Mouse (Mus musculus): ENCODE results near the gene Wdr13.

The Wdr13 gene

GRCm38 (mm10) chrX:8132017-8132976 is at the start of gene Wdr13:
Wdr13 (minus strand) TSS chrX:8132892.
- peak; percentile 93 for DNase-seq (ENCODE audit: low read depth, low spot score)

- DNase-seq (ENCODE audit: low read depth, low spot score): no peak
These were observed 47.0 kb upstream of the Wdr13 start for GRCm38 (mm10) chrX:8179646-8180045.

GRCm38 (mm10) chrX:8178871-8179270 is 46.2 kb upstream of the Wdr13 start:
- no peak for DNase-seq (ENCODE audit: low read depth, low spot score)

- DNase-seq (ENCODE audit: low read depth, low spot score): peak; percentile 93
These were observed 43.1 kb upstream of the Wdr13 start, which contains the start of gene Tbc1d25 for GRCm38 (mm10) chrX:8175504-8176385. Tbc1d25 (minus strand) TSS chrX:8176181.

- DNase-seq (ENCODE audit: low read depth, low spot score): no peak
These were observed 42.4 kb upstream of the Wdr13 start for GRCm38 (mm10) chrX:8175169-8175503.

GRCm38 (mm10) chrX:8167716-8168647 is 35.3 kb upstream of the Wdr13 start:
- peak; percentile 85 for DNase-seq (ENCODE audit: low read depth, low spot score)

GRCm38 (mm10) chrX:8164471-8164870 is 31.8 kb upstream of the Wdr13 start:
- DNase-seq (ENCODE audit: low read depth, low spot score): no peak

- DNase-seq (ENCODE audit: low read depth, low spot score): no peak
These were observed 30.4 kb upstream of the Wdr13 start for GRCm38 (mm10) chrX:8163076-8163475.

GRCm38 (mm10) chrX:8145153-8145991 is 12.7 kb upstream of the Wdr13 start, which contains the start of gene Rbm3:
Rbm3 (minus strand) TSS chrX:8145880.
- peak; percentile 92 for DNase-seq (ENCODE audit: low read depth, low spot score)

- no peak for DNase-seq (ENCODE audit: low read depth, low spot score)
These were observed 11.1 kb upstream of the Wdr13 start for GRCm38 (mm10) chrX:8143750-8144149.

- DNase-seq (ENCODE audit: low read depth, low spot score): no peak
These were observed 10.3 kb upstream of the Wdr13 start for GRCm38 (mm10) chrX:8142948-8143347.

- DNase-seq (ENCODE audit: low read depth, low spot score): no peak
These were observed 8.4 kb upstream of the Wdr13 start for GRCm38 (mm10) chrX:8141058-8141457.

- no peak for DNase-seq (ENCODE audit: low read depth, low spot score)
These were observed 7.8 kb upstream of the Wdr13 start for GRCm38 (mm10) chrX:8140446-8140845.

GRCm38 (mm10) chrX:8139480-8139879 is 6.8 kb upstream of the Wdr13 start:
- no peak for DNase-seq (ENCODE audit: low read depth, low spot score)

- no peak for DNase-seq (ENCODE audit: low read depth, low spot score)
These were observed 3.2 kb upstream of the Wdr13 start for GRCm38 (mm10) chrX:8135886-8136285.

GRCm38 (mm10) chrX:8131393-8131792 is 1.3 kb downstream of the Wdr13 start:
- DNase-seq (ENCODE audit: low read depth, low spot score): no peak

- DNase-seq (ENCODE audit: low read depth, low spot score): peak; percentile 56
These were observed 7.5 kb downstream of the Wdr13 start for GRCm38 (mm10) chrX:8125235-8125634.

GRCm38 (mm10) chrX:8123821-8124470 is 8.7 kb downstream of the Wdr13 start:
- no peak for DNase-seq (ENCODE audit: low read depth, low spot score)

- DNase-seq (ENCODE audit: low read depth, low spot score): no peak
These were observed 15.4 kb downstream of the Wdr13 start for GRCm38 (mm10) chrX:8117264-8117663.

GRCm38 (mm10) chrX:8115275-8115674 is 17.4 kb downstream of the Wdr13 start:
- DNase-seq (ENCODE audit: low read depth, low spot score): no peak

Data from R1 (cell line).